Mouse (Mus musculus) heart, postnatal 0 days (tissue): ENCODE measurements at regions not wholly inside any gene's neighbourhood (a gene's known extent, or its start where the extent isn't known, plus 50 kb on each side); places are given as distances from the start of the nearest gene placed in this dataset.
"Not testable (repeated sequence)": the region's sequence is repeated elsewhere in the genome, so short reads cannot be mapped to it uniquely, and the experiment has no call there.

Source experiments
- ATAC-seq: fragments of 200-750 bp; cut with Nextera tagmentation; 2 replicates; pipeline ENCODE4 v1.8.0; 2017; ENCODE audit warnings: low read depth, moderate number of reproducible peaks, moderate library complexity; ENCODE audit not compliant: insufficient read depth
- DNase-seq: peaks from one replicate; pipeline ENCODE4 v3.0.0-alpha.2; 2016; ENCODE audit warnings: low spot score
- H3K27ac ChIP-seq: fragments of 300-500 bp; sonication (generic); 2 replicates; pipeline ENCODE4 v1.5.1; 2014; ENCODE audit warnings: low read depth, mild to moderate bottlenecking
- H3K27me3 ChIP-seq: fragments of 300-500 bp; sonication (generic); 2 replicates; pipeline ENCODE4 v1.6.1; 2014; ENCODE audit warnings: low read length, mixed read lengths; ENCODE audit not compliant: control insufficient read depth, insufficient read depth
- H3K36me3 ChIP-seq: fragments of 300-500 bp; sonication (generic); replicated peaks from 2 replicates; pipeline ENCODE4 v1.6.1; 2014; ENCODE audit warnings: low read length, mixed read lengths; ENCODE audit not compliant: control insufficient read depth, insufficient read depth
- H3K4me1 ChIP-seq: fragments of 300-500 bp; sonication (generic); 2 replicates; pipeline ENCODE4 v1.6.1; 2014; ENCODE audit warnings: antibody characterized with exemption; ENCODE audit not compliant: control insufficient read depth, insufficient read depth
- H3K4me2 ChIP-seq: fragments of 300-500 bp; sonication (generic); 2 replicates; pipeline ENCODE4 v1.6.1; 2014; ENCODE audit warnings: low read depth, mild to moderate bottlenecking, low read length, moderate library complexity
- H3K4me3 ChIP-seq: fragments of 300-500 bp; sonication (generic); 2 replicates; pipeline ENCODE4 v1.5.1; 2014; ENCODE audit warnings: low read depth, low read length
- H3K9ac ChIP-seq: fragments of 300-500 bp; sonication (generic); replicated peaks from 2 replicates; pipeline ENCODE4 v1.6.1; 2014; ENCODE audit warnings: low read depth, low read length, mixed read lengths
- H3K9me3 ChIP-seq: fragments of 300-500 bp; sonication (generic); replicated peaks from 2 replicates; pipeline ENCODE4 v1.6.1; 2016; ENCODE audit warnings: low read length; ENCODE audit not compliant: control insufficient read depth
- CTCF ChIP-seq: IDR thresholded peaks from 2 replicates; pipeline ENCODE4 v1.5.1; 2016; ENCODE audit warnings: antibody characterized with exemption, control low read depth, low read depth
- EP300 ChIP-seq: IDR thresholded peaks from 2 replicates; pipeline ENCODE4 v1.6.1; 2016; ENCODE audit warnings: antibody characterized with exemption, low read depth
- WGBS: fragments of 180-500 bp; shearing (Covaris S2); extraction: QIAGEN DNeasy Blood & Tissue Kit; methylation state at CpG from one replicate; pipeline ENCODE4 v1.1.7; 2014; 5-methylcytosine and 5-hydroxymethylcytosine counted together

GRCm38 (mm10) chr11:7796373-7796772 is 582.6 kb upstream of the Igfbp3 start:
- H3K4me3 ChIP-seq, result no peak overlapping the region

GRCm38 (mm10) chr11:7794206-7794605 is 580.5 kb upstream of the Igfbp3 start:
- no peak for ATAC-seq
- H3K27me3 ChIP-seq, result no peaks in the 10 kb centered on the region
- H3K36me3 ChIP-seq, result no peaks in the 10 kb centered on the region
- TF ChIP-seq CTCF (no peak), EP300 (no peak)
- WGBS, result 31% methylated on average over 1 of the region's 1 CpGs
- no peak overlapping the region for H3K4me3 ChIP-seq
- H3K9ac ChIP-seq, result no peak overlapping the region
- H3K27ac ChIP-seq, result no peak overlapping the region
- no peaks in the 10 kb centered on the region for H3K4me1 ChIP-seq
- H3K9me3 ChIP-seq, result no peaks in the 10 kb centered on the region
- no peak for DNase-seq
- H3K4me2 ChIP-seq, result no peak overlapping the region

More at GRCm38 (mm10) chr11:7796373-7796772, 582.6 kb upstream of the Igfbp3 start:
- H3K9me3 ChIP-seq, result no peaks in the 10 kb centered on the region
- TF ChIP-seq EP300 (no peak), CTCF (no peak)
- H3K27me3 ChIP-seq, result no peaks in the 10 kb centered on the region
- DNase-seq, result no peak
- no peaks in the 10 kb centered on the region for H3K36me3 ChIP-seq
- ATAC-seq, result no peak
- no peak overlapping the region for H3K9ac ChIP-seq
- H3K4me1 ChIP-seq, result no peaks in the 10 kb centered on the region
- H3K4me2 ChIP-seq, result no peak overlapping the region
- no peak overlapping the region for H3K27ac ChIP-seq
- WGBS, result 76% methylated on average over 5 of the region's 5 CpGs

- no peak for DNase-seq
These were observed 566.9 kb upstream of the Igfbp3 start for GRCm38 (mm10) chr11:7780476-7781112.

DNA sequence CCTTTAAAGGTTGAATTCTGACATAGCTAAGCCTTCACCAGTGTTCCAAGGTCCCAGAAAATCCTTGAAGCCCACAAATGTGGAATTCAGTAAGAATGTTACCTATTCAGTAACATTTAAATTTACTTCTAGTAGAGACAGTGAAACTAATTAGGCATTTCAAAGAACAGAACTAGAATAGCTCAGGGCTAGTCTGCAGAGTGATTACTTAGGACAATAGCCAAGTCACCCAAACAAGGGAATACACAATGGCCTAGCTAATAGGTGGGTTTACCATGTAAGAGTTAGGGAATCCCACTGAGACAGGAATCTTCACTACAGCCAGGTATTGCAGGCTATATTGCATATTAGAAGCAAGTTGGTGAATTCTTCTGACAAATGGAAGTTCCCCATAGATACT is 561.6 kb upstream of the Igfbp3 start:
- H3K27me3 ChIP-seq, ATAC-seq, H3K4me2 ChIP-seq, H3K9ac ChIP-seq, H3K9me3 ChIP-seq, H3K36me3 ChIP-seq, H3K27ac ChIP-seq, H3K4me1 ChIP-seq, H3K4me3 ChIP-seq, DNase-seq: not testable (repeated sequence)

More at GRCm38 (mm10) chr11:7780476-7781112, 566.9 kb upstream of the Igfbp3 start:
- Histone ChIP-seq H3K36me3 (no peaks in the 10 kb centered on the region), H3K4me2 (no peak overlapping the region), H3K27me3 (no peaks in the 10 kb centered on the region), H3K9me3 (no peaks in the 10 kb centered on the region), H3K9ac (no peak overlapping the region), H3K4me1 (no peaks in the 10 kb centered on the region), H3K27ac (no peak overlapping the region), H3K4me3 (no peak overlapping the region)
- TF ChIP-seq EP300 (no peak), CTCF (no peak)
- WGBS, result 73% methylated on average over 8 of the region's 8 CpGs
- ATAC-seq, result no peak

GRCm38 (mm10) chr11:7765303-7765702 is 551.6 kb upstream of the Igfbp3 start:
- Histone ChIP-seq H3K4me2 (no peak overlapping the region), H3K4me1 (no peaks in the 10 kb centered on the region), H3K27me3 (no peaks in the 10 kb centered on the region), H3K9ac (no peak overlapping the region), H3K9me3 (no peaks in the 10 kb centered on the region), H3K27ac (no peak overlapping the region), H3K36me3 (no peaks in the 10 kb centered on the region), H3K4me3 (no peak overlapping the region)
- DNase-seq (no peak), ATAC-seq (no peak)
- no peak for TF ChIP-seq EP300
- no peak for TF ChIP-seq CTCF
- WGBS, result 52% methylated on average over 1 of the region's 1 CpGs

DNA sequence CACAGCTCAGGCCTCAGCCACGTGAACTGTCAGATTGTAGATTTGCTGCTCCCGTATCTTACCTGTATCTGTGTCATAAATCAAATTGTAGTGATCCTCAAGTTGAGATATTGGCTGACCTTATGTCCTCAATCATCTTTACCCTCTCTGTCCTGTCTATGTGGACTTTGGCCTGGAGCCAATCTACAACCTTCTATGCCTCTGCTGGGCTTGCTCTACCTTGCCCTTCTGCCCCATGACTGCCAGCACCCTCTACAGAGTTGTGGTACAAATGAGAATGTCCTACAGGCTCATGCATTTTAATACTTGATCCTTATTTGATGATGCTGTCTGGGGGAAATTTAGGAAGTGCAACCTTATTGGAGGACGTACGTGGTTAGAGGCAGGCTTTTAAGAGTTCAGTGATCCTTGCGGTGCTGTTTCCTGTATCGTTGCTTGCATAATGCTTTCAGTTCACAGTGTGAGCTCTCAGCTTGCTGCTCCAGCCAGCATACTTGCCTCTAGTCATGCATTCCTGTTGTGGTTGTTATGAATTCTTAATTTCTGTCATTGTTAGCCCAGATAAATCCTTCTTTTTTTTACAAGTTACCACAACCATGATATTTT is 545.2 kb upstream of the Igfbp3 start:
- H3K9me3 ChIP-seq, result no peaks in the 10 kb centered on the region
- H3K9ac ChIP-seq, result no peak overlapping the region
- ATAC-seq, result no peak
- 64% methylated on average over 6 of the region's 6 CpGs for WGBS
- no peaks in the 10 kb centered on the region for H3K27me3 ChIP-seq
- H3K36me3 ChIP-seq, result no peaks in the 10 kb centered on the region
- H3K4me2 ChIP-seq, result no peak overlapping the region
- no peaks in the 10 kb centered on the region for H3K4me1 ChIP-seq
- no peak for TF ChIP-seq CTCF
- TF ChIP-seq EP300, result no peak
- DNase-seq, result no peak
- H3K27ac ChIP-seq, result no peak overlapping the region
- H3K4me3 ChIP-seq, result no peak overlapping the region
